Comparison of ENCODE assay signal across 21 mouse cellular contexts in genomic region chr3:96571336-96571735, GRCm38 (mm10). TPM values are rescaled to one million over a fixed set of nuclear protein-coding genes. Genes with fewer than 3 reads are reported as not detected.
DNase-seq lines count a peak whose midpoint lies in the region; ATAC-seq and TF ChIP-seq lines count a peak whose summit lies in the region.
"Had no signal": no experiment of that assay in that cellular context is flagged by ENCODE, and none has a peak within 500 bp of the region (broad histone marks: within the 10 kb centered on the region; RNA-seq: fewer than 3 reads in every experiment).

No protein-coding gene starts in this region.

- ATAC-seq in heart, embryonic 15.5 days (replicated peaks; ENCODE audit: insufficient number of reproducible peaks, insufficient read depth, low FRiP score, low read depth), result no peak
- ATAC-seq in heart, embryonic 12.5 days (ENCODE audit: insufficient number of reproducible peaks, low FRiP score), result no peak
- ATAC-seq in liver, embryonic 13.5 days (ENCODE audit: low read depth), result no peak
- ATAC-seq in liver, embryonic 12.5 days, result no peak
- no peak for ATAC-seq in stomach, postnatal 0 days (ENCODE audit: low FRiP score, low TSS enrichment)
- ATAC-seq: forebrain, postnatal 0 days; hindbrain, postnatal 0 days had no signal

- no peaks in the 10 kb centered on the region for H3K9me3 ChIP-seq in heart, embryonic 15.5 days (replicated peaks)
- no peaks in the 10 kb centered on the region for H3K9me3 ChIP-seq in heart, embryonic 12.5 days (replicated peaks)
- H3K9me3 ChIP-seq in liver, embryonic 13.5 days (replicated peaks), result no peaks in the 10 kb centered on the region
- H3K9me3 ChIP-seq in liver, embryonic 12.5 days (replicated peaks), result no peaks in the 10 kb centered on the region
- H3K9me3 ChIP-seq in stomach, postnatal 0 days (ENCODE audit: control insufficient read depth, low read length), result no peaks in the 10 kb centered on the region
- H3K9me3 ChIP-seq: embryonic facial prominence, embryonic 10.5 days; limb, embryonic 15.5 days; midbrain, embryonic 12.5 days had no signal

- no peak for DNase-seq in liver, embryonic 13.5 days
- peak; percentile 91 for DNase-seq in ZHBTc4 (ENCODE audit: low read depth, low spot score)
- DNase-seq in stomach, postnatal 0 days (ENCODE audit: low spot score), result no peak
- DNase-seq in adrenal gland, postnatal 25 days, result no peak
- DNase-seq: cerebellum, postnatal 25 days; forebrain, postnatal 0 days; layer of hippocampus, adult 9-11 months; right cerebral cortex, adult 18-20 months had no signal

- peak overlapping the region; percentile 73; the same call in 1 of the 2 replicates for H3K27ac ChIP-seq in heart, embryonic 15.5 days
- H3K27ac ChIP-seq in heart, embryonic 12.5 days (ENCODE audit: poor library complexity, severe bottlenecking), result no peak overlapping the region
- H3K27ac ChIP-seq in liver, embryonic 13.5 days, result peak overlapping the region; percentile 55; the same call in 1 of the 2 replicates
- no peak overlapping the region for H3K27ac ChIP-seq in liver, embryonic 12.5 days
- 0 out of 2 replicates have a peak overlapping the region, but pooled peaks have one; percentile 8 for H3K27ac ChIP-seq in stomach, postnatal 0 days (replicated peaks)
- H3K27ac ChIP-seq: limb, embryonic 15.5 days; midbrain, embryonic 12.5 days had no signal

- H3K4me3 ChIP-seq in heart, embryonic 15.5 days, result no peak overlapping the region
- H3K4me3 ChIP-seq in heart, embryonic 12.5 days, result no peak overlapping the region
- H3K4me3 ChIP-seq in liver, embryonic 13.5 days (replicated peaks), result no peak overlapping the region
- H3K4me3 ChIP-seq in liver, embryonic 12.5 days, result no peak overlapping the region
- H3K4me3 ChIP-seq in stomach, postnatal 0 days (ENCODE audit: low read depth, low read length), result no peak overlapping the region
- H3K4me3 ChIP-seq: embryonic facial prominence, embryonic 10.5 days; erythroblast, embryonic 14.5 days; limb, embryonic 15.5 days; midbrain, embryonic 12.5 days; myocyte had no signal

- WGBS in heart, embryonic 15.5 days, result 81% methylated on average over 2 of the region's 2 CpGs
- 78% methylated on average over 2 of the region's 2 CpGs for WGBS in heart, embryonic 12.5 days
- 59% methylated on average over 2 of the region's 2 CpGs for WGBS in liver, embryonic 13.5 days (ENCODE audit: insufficient replicate concordance)
- 48% methylated on average over 2 of the region's 2 CpGs for WGBS in liver, embryonic 12.5 days (ENCODE audit: insufficient replicate concordance)
- WGBS in stomach, postnatal 0 days, result 69% methylated on average over 2 of the region's 2 CpGs

- no peak overlapping the region for H3K9ac ChIP-seq in heart, embryonic 15.5 days
- H3K9ac ChIP-seq in heart, embryonic 12.5 days, result no peak overlapping the region
- no peak overlapping the region for H3K9ac ChIP-seq in liver, embryonic 13.5 days
- H3K9ac ChIP-seq in liver, embryonic 12.5 days, result no peak overlapping the region
- H3K9ac ChIP-seq in stomach, postnatal 0 days (ENCODE audit: low read length), result no peak overlapping the region
- H3K9ac ChIP-seq: forebrain, postnatal 0 days; limb, embryonic 15.5 days; midbrain, embryonic 12.5 days had no signal

- no peaks in the 10 kb centered on the region for H3K27me3 ChIP-seq in heart, embryonic 15.5 days
- H3K27me3 ChIP-seq in heart, embryonic 12.5 days (replicated peaks), result no peaks in the 10 kb centered on the region
- no peaks in the 10 kb centered on the region for H3K27me3 ChIP-seq in liver, embryonic 13.5 days
- no peaks in the 10 kb centered on the region; the same call in 1 of the 2 replicates for H3K27me3 ChIP-seq in liver, embryonic 12.5 days (replicated peaks)
- H3K27me3 ChIP-seq in stomach, postnatal 0 days (ENCODE audit: control insufficient read depth, insufficient read depth, low read length), result no peaks in the 10 kb centered on the region
- H3K27me3 ChIP-seq: limb, embryonic 15.5 days; midbrain, embryonic 12.5 days had no signal

- H3K4me1 ChIP-seq in heart, embryonic 15.5 days (replicated peaks), result peaks cover 56% of the 10 kb centered on the region
- H3K4me1 ChIP-seq in heart, embryonic 12.5 days (replicated peaks), result peaks cover 63% of the 10 kb centered on the region
- peaks cover 49% of the 10 kb centered on the region for H3K4me1 ChIP-seq in liver, embryonic 13.5 days (replicated peaks)
- H3K4me1 ChIP-seq in liver, embryonic 12.5 days, result peaks cover 63% of the 10 kb centered on the region
- peaks cover 13% of the 10 kb centered on the region for H3K4me1 ChIP-seq in stomach, postnatal 0 days (replicated peaks; ENCODE audit: control insufficient read depth, insufficient read depth)

- H3K4me2 ChIP-seq in heart, embryonic 15.5 days, result no peak overlapping the region
- H3K4me2 ChIP-seq in heart, embryonic 12.5 days, result no peak overlapping the region
- H3K4me2 ChIP-seq in liver, embryonic 13.5 days, result no peak overlapping the region
- H3K4me2 ChIP-seq in liver, embryonic 12.5 days, result no peak overlapping the region
- no peak overlapping the region for H3K4me2 ChIP-seq in stomach, postnatal 0 days (replicated peaks; ENCODE audit: low read depth)
- H3K4me2 ChIP-seq: limb, embryonic 15.5 days; midbrain, embryonic 12.5 days had no signal

- no peak for TF ChIP-seq EP300 in stomach, postnatal 0 days (optimal IDR thresholded peaks at IDR 0.05)

- no peak for TF ChIP-seq CTCF in stomach, postnatal 0 days (IDR thresholded peaks at IDR 0.05; ENCODE audit: low read depth)

- H3K36me3 ChIP-seq in heart, embryonic 15.5 days, result no peaks in the 10 kb centered on the region
- H3K36me3 ChIP-seq in heart, embryonic 12.5 days, result no peaks in the 10 kb centered on the region
- H3K36me3 ChIP-seq in liver, embryonic 13.5 days, result no peaks in the 10 kb centered on the region
- H3K36me3 ChIP-seq in liver, embryonic 12.5 days, result no peaks in the 10 kb centered on the region
- H3K36me3 ChIP-seq in stomach, postnatal 0 days (ENCODE audit: control insufficient read depth, insufficient read depth, low read length), result no peaks in the 10 kb centered on the region
- H3K36me3 ChIP-seq: embryonic facial prominence, embryonic 10.5 days; limb, embryonic 15.5 days; midbrain, embryonic 12.5 days had no signal

RNA-seq across cellular contexts. Expression of gene Gm16253, which starts 5.4 kb away (rescaled TPM):
- polyA plus RNA-seq in heart, embryonic 15.5 days (2015; fragmentation: Nextera tagmentation; extraction: Ambion mirVana), result 1.3 and 1.6 TPM in 2 replicates
- polyA plus RNA-seq in heart, embryonic 12.5 days (2016; fragmentation: Nextera tagmentation; extraction: Ambion mirVana), result 1.6 and 2.4 TPM in 2 replicates
- 0.29 TPM in 1 of 2 replicates, not detected in the other for polyA plus RNA-seq in liver, embryonic 13.5 days (2015; fragmentation: Nextera tagmentation; extraction: Ambion mirVana)
- 0.24 and 0.26 TPM in 2 replicates for polyA plus RNA-seq in liver, embryonic 12.5 days (2016; fragmentation: Nextera tagmentation; extraction: Ambion mirVana)
- polyA plus RNA-seq in stomach, postnatal 0 days (2015; fragmentation: Nextera tagmentation; extraction: Ambion mirVana), result 0.18 and 0.46 TPM in 2 replicates
- not detected in 2 replicates for total RNA-seq in adrenal gland, postnatal 25 days (2021)
- total RNA-seq: adrenal gland, postnatal 4 days; forebrain, postnatal 0 days; hindbrain, postnatal 0 days; left cerebral cortex, postnatal 14 days had no signal
- polyA plus RNA-seq: activated CD4-positive, CD25-positive, alpha-beta regulatory T cell, adult 4 months; erythroblast, embryonic 14.5 days; forebrain, postnatal 0 days; testis, adult 2 months had no signal

RNA-seq across cellular contexts. Expression of gene Txnip, which starts 13.6 kb away (rescaled TPM):
- 206 and 208 TPM in 2 replicates for polyA plus RNA-seq in heart, embryonic 15.5 days (2015; fragmentation: Nextera tagmentation; extraction: Ambion mirVana)
- 144 and 150 TPM in 2 replicates for polyA plus RNA-seq in heart, embryonic 12.5 days (2016; fragmentation: Nextera tagmentation; extraction: Ambion mirVana)
- polyA plus RNA-seq in liver, embryonic 13.5 days (2015; fragmentation: Nextera tagmentation; extraction: Ambion mirVana), result 29.7 and 29.9 TPM in 2 replicates
- 28.6 and 29.9 TPM in 2 replicates for polyA plus RNA-seq in liver, embryonic 12.5 days (2016; fragmentation: Nextera tagmentation; extraction: Ambion mirVana)
- 273 and 276 TPM in 2 replicates for polyA plus RNA-seq in stomach, postnatal 0 days (2015; fragmentation: Nextera tagmentation; extraction: Ambion mirVana)
- 421 and 586 TPM in 2 replicates for total RNA-seq in adrenal gland, postnatal 25 days (2021)

RNA-seq across cellular contexts. Expression of gene Polr3gl, which starts 22.6 kb away (rescaled TPM):
- polyA plus RNA-seq in heart, embryonic 15.5 days (2015; fragmentation: Nextera tagmentation; extraction: Ambion mirVana), result 34.8 and 38.3 TPM in 2 replicates
- polyA plus RNA-seq in heart, embryonic 12.5 days (2016; fragmentation: Nextera tagmentation; extraction: Ambion mirVana), result 39.2 and 39.3 TPM in 2 replicates
- polyA plus RNA-seq in liver, embryonic 13.5 days (2015; fragmentation: Nextera tagmentation; extraction: Ambion mirVana), result 13.0 and 13.5 TPM in 2 replicates
- 16.7 and 19.8 TPM in 2 replicates for polyA plus RNA-seq in liver, embryonic 12.5 days (2016; fragmentation: Nextera tagmentation; extraction: Ambion mirVana)
- 16.1 and 20.1 TPM in 2 replicates for polyA plus RNA-seq in stomach, postnatal 0 days (2015; fragmentation: Nextera tagmentation; extraction: Ambion mirVana)
- total RNA-seq in adrenal gland, postnatal 25 days (2021), result 37.7 and 44.9 TPM in 2 replicates

RNA-seq across cellular contexts. Expression of gene Ankrd34a, which starts 25.1 kb away (rescaled TPM):
- polyA plus RNA-seq in heart, embryonic 15.5 days (2015; fragmentation: Nextera tagmentation; extraction: Ambion mirVana), result 6.7 TPM in 2 replicates
- 9.2 and 9.5 TPM in 2 replicates for polyA plus RNA-seq in heart, embryonic 12.5 days (2016; fragmentation: Nextera tagmentation; extraction: Ambion mirVana)
- 0.12 and 0.14 TPM in 2 replicates for polyA plus RNA-seq in liver, embryonic 13.5 days (2015; fragmentation: Nextera tagmentation; extraction: Ambion mirVana)
- polyA plus RNA-seq in liver, embryonic 12.5 days (2016; fragmentation: Nextera tagmentation; extraction: Ambion mirVana), result 0.33 and 0.44 TPM in 2 replicates
- polyA plus RNA-seq in stomach, postnatal 0 days (2015; fragmentation: Nextera tagmentation; extraction: Ambion mirVana), result 1.3 TPM in 2 replicates
- 0.71 and 0.97 TPM in 2 replicates for total RNA-seq in adrenal gland, postnatal 25 days (2021)
- polyA plus RNA-seq: activated CD4-positive, CD25-positive, alpha-beta regulatory T cell, adult 4 months; erythroblast, embryonic 14.5 days had no signal

RNA-seq across cellular contexts. Expression of gene Lix1l, which starts 29.6 kb away (rescaled TPM):
- 5.3 and 5.5 TPM in 2 replicates for polyA plus RNA-seq in heart, embryonic 15.5 days (2015; fragmentation: Nextera tagmentation; extraction: Ambion mirVana)
- 5.1 and 5.2 TPM in 2 replicates for polyA plus RNA-seq in heart, embryonic 12.5 days (2016; fragmentation: Nextera tagmentation; extraction: Ambion mirVana)
- polyA plus RNA-seq in liver, embryonic 13.5 days (2015; fragmentation: Nextera tagmentation; extraction: Ambion mirVana), result 0.73 and 0.87 TPM in 2 replicates
- polyA plus RNA-seq in liver, embryonic 12.5 days (2016; fragmentation: Nextera tagmentation; extraction: Ambion mirVana), result 0.92 and 1.2 TPM in 2 replicates
- polyA plus RNA-seq in stomach, postnatal 0 days (2015; fragmentation: Nextera tagmentation; extraction: Ambion mirVana), result 3.7 and 3.8 TPM in 2 replicates
- 32.9 and 50.0 TPM in 2 replicates for total RNA-seq in adrenal gland, postnatal 25 days (2021)

Comparison
In these comparisons a context has a peak if more than half of its experiments do, and no peak if none do; other contexts are left out.
1. H3K27ac ChIP-seq: peak in heart, embryonic 15.5 days (single experiment), liver, embryonic 13.5 days (single experiment) and stomach, postnatal 0 days (single experiment); none in heart, embryonic 12.5 days (single experiment) and liver, embryonic 12.5 days (single experiment).